In the genomic region with DNA sequence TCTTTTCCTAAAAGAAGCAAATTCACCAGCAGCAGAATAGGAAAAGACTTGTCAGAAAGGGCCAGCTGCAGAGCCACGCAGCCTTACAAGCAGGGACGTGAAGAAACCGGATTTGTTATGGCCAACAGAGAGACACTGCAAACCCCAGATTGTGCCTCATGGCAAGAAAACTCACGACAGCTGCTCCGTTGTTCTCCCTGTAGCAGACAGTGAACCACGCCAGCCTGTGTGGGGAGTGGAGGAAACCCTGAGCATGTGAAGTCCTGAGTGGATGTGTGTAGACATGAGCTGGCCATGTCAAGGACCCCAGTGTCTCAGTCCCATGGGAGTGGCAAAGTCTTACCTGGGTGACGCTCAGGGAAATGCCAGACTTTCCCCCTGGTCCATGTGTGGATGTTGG, we compare ENCODE assay signal across 10 mouse cellular contexts. TPM values are rescaled to one million over a fixed set of nuclear protein-coding genes. Genes with fewer than 3 reads are reported as not detected.
DNase-seq lines count a peak whose midpoint lies in the region; ATAC-seq and TF ChIP-seq lines count a peak whose summit lies in the region.
"Had no signal": no experiment of that assay in that cellular context is flagged by ENCODE, and none has a peak within 500 bp of the region (broad histone marks: within the 10 kb centered on the region; RNA-seq: fewer than 3 reads in every experiment).

No protein-coding gene starts in this region.

- H3K36me3 ChIP-seq in intestine, embryonic 16.5 days (ENCODE audit: control insufficient read depth, insufficient read depth, low read length), result no peaks in the 10 kb centered on the region
- H3K36me3 ChIP-seq in intestine, postnatal 0 days (ENCODE audit: control insufficient read depth, insufficient read depth), result no peaks in the 10 kb centered on the region
- no peaks in the 10 kb centered on the region for H3K36me3 ChIP-seq in liver, embryonic 12.5 days

- no peak overlapping the region for H3K27ac ChIP-seq in intestine, embryonic 16.5 days (ENCODE audit: low read length)
- H3K27ac ChIP-seq in intestine, postnatal 0 days (ENCODE audit: low read depth, low read length), result no peak overlapping the region
- 0 out of 2 replicates have a peak overlapping the region, but pooled peaks have one; percentile 23 for H3K27ac ChIP-seq in olfactory bulb, adult 2 months (ENCODE audit: insufficient read depth, low read depth, low read length)
- H3K27ac ChIP-seq in liver, embryonic 12.5 days, result no peak overlapping the region
- H3K27ac ChIP-seq: gastrocnemius, adult 2 months had no signal

- 0 out of 2 replicates have a peak, but pooled peaks have one; percentile 31 for ATAC-seq in intestine, embryonic 16.5 days
- no peak for ATAC-seq in intestine, postnatal 0 days
- ATAC-seq in liver, embryonic 12.5 days, result no peak

- TF ChIP-seq CTCF in intestine, postnatal 0 days (IDR thresholded peaks at IDR 0.05; ENCODE audit: low read depth), result no peak
- TF ChIP-seq CTCF in olfactory bulb, adult 2 months (IDR thresholded peaks at IDR 0.05; ENCODE audit: insufficient read depth, low read depth, low read length), result no peak

- H3K4me3 ChIP-seq in intestine, embryonic 16.5 days (ENCODE audit: low read length), result no peak overlapping the region
- H3K4me3 ChIP-seq in intestine, postnatal 0 days (ENCODE audit: low read depth, low read length), result no peak overlapping the region
- no peak overlapping the region for H3K4me3 ChIP-seq in olfactory bulb, adult 2 months (ENCODE audit: insufficient read depth, low read depth, low read length)
- no peak overlapping the region for H3K4me3 ChIP-seq in liver, embryonic 12.5 days
- H3K4me3 ChIP-seq: gastrocnemius, adult 2 months had no signal

- DNase-seq in frontal cortex, postnatal 36 days (ENCODE audit: low spot score in 2 of 2), result peak; percentile 53 to 61
- peak; percentile 62 to 68 for DNase-seq in left cerebral cortex, postnatal 10 days (ENCODE audit: extremely low spot score in 1 of 2, low spot score in 2 of 2)
- DNase-seq in kidney, postnatal 4 days, result no peak
- no peak for DNase-seq in T-cell, adult 2 months (ENCODE audit: low spot score)
- DNase-seq: gastrocnemius, adult 2 months; kidney, postnatal 14 days had no signal

- no peaks in the 10 kb centered on the region for H3K9me3 ChIP-seq in intestine, embryonic 16.5 days (ENCODE audit: control insufficient read depth, low read length)
- no peaks in the 10 kb centered on the region for H3K9me3 ChIP-seq in intestine, postnatal 0 days (ENCODE audit: control insufficient read depth)
- no peaks in the 10 kb centered on the region for H3K9me3 ChIP-seq in liver, embryonic 12.5 days (replicated peaks)

- no peak overlapping the region for H3K9ac ChIP-seq in intestine, embryonic 16.5 days (ENCODE audit: low read depth, low read length)
- no peak overlapping the region for H3K9ac ChIP-seq in intestine, postnatal 0 days (ENCODE audit: low read depth, low read length)
- H3K9ac ChIP-seq in liver, embryonic 12.5 days, result no peak overlapping the region

- 56% methylated on average over 7 of the region's 7 CpGs for WGBS in intestine, embryonic 16.5 days
- WGBS in intestine, postnatal 0 days, result 66% methylated on average over 7 of the region's 7 CpGs
- 30% methylated on average over 7 of the region's 7 CpGs for WGBS in olfactory bulb, adult 2 months
- WGBS in liver, embryonic 12.5 days (ENCODE audit: insufficient replicate concordance), result 62% methylated on average over 7 of the region's 7 CpGs

- no peak for TF ChIP-seq POLR2A in olfactory bulb, adult 2 months (IDR thresholded peaks at IDR 0.05; ENCODE audit: insufficient read depth, low read depth, low read length)

- H3K4me2 ChIP-seq in intestine, embryonic 16.5 days (ENCODE audit: low read depth, low read length), result no peak overlapping the region
- H3K4me2 ChIP-seq in intestine, postnatal 0 days (replicated peaks; ENCODE audit: low read depth), result no peak overlapping the region
- no peak overlapping the region for H3K4me2 ChIP-seq in liver, embryonic 12.5 days

- intact Hi-C loops in left cerebral cortex, postnatal 10 days (cut with DNase I), result no loop called here

- peaks cover 3% of the 10 kb centered on the region; the same call in 1 of the 2 replicates for H3K27me3 ChIP-seq in intestine, embryonic 16.5 days (replicated peaks; ENCODE audit: control insufficient read depth, insufficient read depth, low read length)
- H3K27me3 ChIP-seq in intestine, postnatal 0 days (replicated peaks; ENCODE audit: control insufficient read depth, insufficient read depth, low read length), result peaks cover 21% of the 10 kb centered on the region
- H3K27me3 ChIP-seq in liver, embryonic 12.5 days (replicated peaks), result peaks cover 64% of the 10 kb centered on the region

- peaks cover 6% of the 10 kb centered on the region for H3K4me1 ChIP-seq in intestine, embryonic 16.5 days (ENCODE audit: control insufficient read depth, insufficient read depth, low read length)
- no peaks in the 10 kb centered on the region for H3K4me1 ChIP-seq in intestine, postnatal 0 days (replicated peaks; ENCODE audit: control insufficient read depth, insufficient read depth, low read length)
- H3K4me1 ChIP-seq in olfactory bulb, adult 2 months (ENCODE audit: control insufficient read depth, insufficient read depth, low read length), result peaks cover 19% of the 10 kb centered on the region
- H3K4me1 ChIP-seq in liver, embryonic 12.5 days, result peaks cover 6% of the 10 kb centered on the region

RNA-seq across cellular contexts. Expression of a gene that starts 6.3 kb away (rescaled TPM):
- polyA plus RNA-seq in intestine, embryonic 16.5 days (2015; fragmentation: Nextera tagmentation; extraction: Ambion mirVana), result 30.4 and 36.0 TPM in 2 replicates
- 14.1 and 15.4 TPM in 2 replicates for polyA plus RNA-seq in intestine, postnatal 0 days (2015; fragmentation: Nextera tagmentation; extraction: Ambion mirVana)
- 1,000 to 10,000 TPM; 1,287 to 1,419 TPM for total RNA-seq in left cerebral cortex, postnatal 10 days (2021)
- not detected in 2 replicates for polyA plus RNA-seq in olfactory bulb, adult 2 months (2012; ENCODE audit: insufficient read depth, insufficient read length, low replicate concordance, missing spikeins)
- polyA plus RNA-seq in liver, embryonic 12.5 days (2016; fragmentation: Nextera tagmentation; extraction: Ambion mirVana), result 1.6 and 1.9 TPM in 2 replicates

RNA-seq across cellular contexts. Expression of a gene that starts 26.2 kb away (rescaled TPM):
- 66.7 and 67.2 TPM in 2 replicates for polyA plus RNA-seq in intestine, embryonic 16.5 days (2015; fragmentation: Nextera tagmentation; extraction: Ambion mirVana)
- polyA plus RNA-seq in intestine, postnatal 0 days (2015; fragmentation: Nextera tagmentation; extraction: Ambion mirVana), result 62.8 and 69.8 TPM in 2 replicates
- 10 to 100 TPM; 29.5 to 30.0 TPM for total RNA-seq in left cerebral cortex, postnatal 10 days (2021)
- not detected in 2 replicates for polyA plus RNA-seq in olfactory bulb, adult 2 months (2012; ENCODE audit: insufficient read depth, insufficient read length, low replicate concordance, missing spikeins)
- polyA plus RNA-seq in liver, embryonic 12.5 days (2016; fragmentation: Nextera tagmentation; extraction: Ambion mirVana), result 55.2 and 60.4 TPM in 2 replicates

RNA-seq across cellular contexts. Expression of a gene that starts 58.8 kb away (rescaled TPM):
- 149 and 162 TPM in 2 replicates for polyA plus RNA-seq in intestine, embryonic 16.5 days (2015; fragmentation: Nextera tagmentation; extraction: Ambion mirVana)
- 218 and 292 TPM in 2 replicates for polyA plus RNA-seq in intestine, postnatal 0 days (2015; fragmentation: Nextera tagmentation; extraction: Ambion mirVana)
- total RNA-seq in left cerebral cortex, postnatal 10 days (2021), result 1,000 to 10,000 TPM; 2,795 to 2,863 TPM
- polyA plus RNA-seq in olfactory bulb, adult 2 months (2012; ENCODE audit: insufficient read depth, insufficient read length, low replicate concordance, missing spikeins), result not detected in 2 replicates
- polyA plus RNA-seq in liver, embryonic 12.5 days (2016; fragmentation: Nextera tagmentation; extraction: Ambion mirVana), result 67.3 and 68.1 TPM in 2 replicates

Comparison
In these comparisons a context has a peak if more than half of its experiments do, and no peak if none do; other contexts are left out.
1. DNase-seq: peak in frontal cortex, postnatal 36 days (2 of 2) and left cerebral cortex, postnatal 10 days (2 of 2); none in kidney, postnatal 4 days (0 of 2) and T-cell, adult 2 months (single experiment).
2. RNA of a gene that starts 26.2 kb away (polyA plus RNA-seq): 62.8 to 69.8 TPM in intestine, postnatal 0 days, 66.7 to 67.2 TPM in intestine, embryonic 16.5 days and 55.2 to 60.4 TPM in liver, embryonic 12.5 days; not detected in olfactory bulb, adult 2 months; every median in the first group is over 10 times any median in the second.